Mouse (Mus musculus) liver, embryonic 13.5 days (tissue): ENCODE measurements at regions not wholly inside any gene's neighbourhood (a gene's known extent, or its start where the extent isn't known, plus 50 kb on each side); places are given as distances from the start of the nearest gene placed in this dataset.

Experiments used
- ATAC-seq: fragments of 200-750 bp; cut with Nextera tagmentation; 2 replicates; pipeline ENCODE4 v1.8.0; 2017; ENCODE audit warnings: low read depth, mild to moderate bottlenecking, moderate number of reproducible peaks, moderate library complexity
- DNase-seq: peaks from one replicate; pipeline ENCODE4 v3.0.0; 2022
- H3K27ac ChIP-seq: fragments of 300-500 bp; sonication (generic); 2 replicates; pipeline ENCODE4 v1.5.1; 2015; ENCODE audit warnings: moderate library complexity, mild to moderate bottlenecking, inconsistent platforms
- H3K27me3 ChIP-seq: fragments of 300-500 bp; sonication (generic); 2 replicates; pipeline ENCODE4 v1.6.1; 2015; ENCODE audit warnings: mild to moderate bottlenecking, inconsistent platforms
- H3K36me3 ChIP-seq: fragments of 300-500 bp; sonication (generic); 2 replicates; pipeline ENCODE4 v1.6.1; 2015; ENCODE audit warnings: mild to moderate bottlenecking, inconsistent platforms
- H3K4me1 ChIP-seq: fragments of 300-500 bp; sonication (generic); replicated peaks from 2 replicates; pipeline ENCODE4 v1.6.1; 2015; ENCODE audit warnings: inconsistent platforms
- H3K4me2 ChIP-seq: fragments of 300-500 bp; sonication (generic); 2 replicates; pipeline ENCODE4 v1.6.1; 2015; ENCODE audit warnings: inconsistent platforms, mild to moderate bottlenecking, moderate library complexity
- H3K4me3 ChIP-seq: fragments of 300-500 bp; sonication (generic); replicated peaks from 2 replicates; pipeline ENCODE4 v1.5.1; 2015; ENCODE audit warnings: mild to moderate bottlenecking, inconsistent platforms
- H3K9ac ChIP-seq: fragments of 300-500 bp; sonication (generic); 2 replicates; pipeline ENCODE4 v1.6.1; 2015; ENCODE audit warnings: mild to moderate bottlenecking, inconsistent platforms
- H3K9me3 ChIP-seq: fragments of 300-500 bp; sonication (generic); replicated peaks from 2 replicates; pipeline ENCODE4 v1.6.1; 2016; ENCODE audit warnings: inconsistent platforms
- WGBS: fragments of 180-500 bp; shearing (Covaris S2); methylation state at CpG from one replicate; pipeline ENCODE4 v1.1.7; 2015; ENCODE audit not compliant: insufficient replicate concordance; 5-methylcytosine and 5-hydroxymethylcytosine counted together

DNA sequence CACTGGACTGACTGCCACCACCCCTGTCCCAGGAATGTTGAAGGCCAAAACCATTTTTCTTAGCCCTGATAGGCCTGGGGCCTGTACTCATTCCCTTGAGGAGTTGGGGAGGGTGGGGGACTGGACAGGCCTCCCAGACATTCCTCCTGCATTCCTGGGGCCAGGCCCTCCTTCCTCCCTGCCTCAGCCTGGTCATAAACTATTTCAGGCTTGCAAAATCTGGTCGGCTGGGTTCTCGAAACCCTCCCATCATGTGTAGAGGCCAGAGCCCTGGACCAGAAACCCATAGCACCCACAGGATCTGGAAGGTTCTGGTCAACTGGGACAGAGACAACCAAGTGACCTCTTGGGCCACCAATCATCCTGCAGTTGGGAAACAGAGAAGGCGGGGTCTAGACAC, 87.2 kb downstream of the Vegfa start:
- DNase-seq: no peak
- no peaks in the 10 kb centered on the region for H3K27me3 ChIP-seq
- no peak overlapping the region for H3K27ac ChIP-seq
- ATAC-seq: no peak
- H3K4me1 ChIP-seq: peaks cover 8% of the 10 kb centered on the region
- no peak overlapping the region for H3K4me2 ChIP-seq
- H3K9me3 ChIP-seq: no peaks in the 10 kb centered on the region
- no peak overlapping the region for H3K4me3 ChIP-seq
- no peak overlapping the region for H3K9ac ChIP-seq
- WGBS: 62% methylated on average over 3 of the region's 3 CpGs
- H3K36me3 ChIP-seq: no peaks in the 10 kb centered on the region

DNA sequence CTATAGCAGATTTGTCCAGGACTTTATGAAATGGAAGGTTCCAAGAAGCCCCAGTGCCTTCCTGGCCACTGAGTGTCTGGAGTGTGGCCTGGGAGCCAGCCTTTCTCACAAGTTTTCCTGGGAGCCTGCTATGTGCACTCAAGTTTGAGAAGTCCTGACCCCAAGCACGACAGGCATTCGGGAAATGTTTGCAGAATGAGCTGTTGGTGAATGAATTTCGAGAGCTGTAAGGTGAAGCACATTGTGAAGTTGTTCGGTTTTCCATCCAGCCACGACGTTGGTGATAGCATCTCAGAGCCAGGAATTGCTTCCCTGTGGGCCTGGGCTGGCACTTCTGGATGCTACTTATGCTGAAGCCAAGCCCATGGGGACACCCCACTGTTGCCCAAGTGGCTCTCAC, 88.9 kb downstream of the Vegfa start:
- Histone ChIP-seq H3K27me3 (no peaks in the 10 kb centered on the region), H3K4me2 (no peak overlapping the region), H3K4me1 (peaks cover 4% of the 10 kb centered on the region), H3K9me3 (no peaks in the 10 kb centered on the region), H3K36me3 (no peaks in the 10 kb centered on the region), H3K27ac (no peak overlapping the region), H3K9ac (no peak overlapping the region), H3K4me3 (no peak overlapping the region)
- ATAC-seq (no peak), DNase-seq (no peak)
- WGBS: 58% methylated on average over 6 of the region's 6 CpGs

DNA sequence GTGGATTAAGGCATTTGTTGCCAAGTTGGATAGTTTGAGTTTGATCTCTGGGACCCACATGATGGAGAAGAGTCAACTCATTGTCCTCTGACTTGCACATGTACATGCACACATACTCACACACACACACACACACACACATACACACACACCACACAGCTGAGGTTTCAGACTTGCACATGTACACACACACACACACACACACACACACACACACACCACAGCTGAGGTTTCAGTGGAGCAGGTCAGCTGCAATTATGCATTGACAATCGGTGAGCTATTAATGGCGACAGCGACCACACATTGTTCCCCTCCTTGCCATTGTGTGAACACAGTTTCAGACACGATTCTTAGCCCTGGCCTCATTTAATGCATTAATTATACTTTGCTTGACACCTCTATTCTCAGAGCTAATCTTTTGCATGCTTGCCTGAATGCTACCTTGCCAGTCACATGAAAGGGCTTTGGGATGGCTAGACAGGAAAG, 90.2 kb downstream of the Vegfa start:
- no peaks in the 10 kb centered on the region for H3K27me3 ChIP-seq
- no peak overlapping the region for H3K4me2 ChIP-seq
- no peak for DNase-seq
- H3K27ac ChIP-seq: no peak overlapping the region
- H3K36me3 ChIP-seq: no peaks in the 10 kb centered on the region
- 70% methylated on average over 4 of the region's 4 CpGs for WGBS
- no peaks in the 10 kb centered on the region; the same call in 1 of the 2 replicates for H3K4me1 ChIP-seq
- no peak overlapping the region for H3K4me3 ChIP-seq
- H3K9me3 ChIP-seq: no peaks in the 10 kb centered on the region
- no peak overlapping the region for H3K9ac ChIP-seq
- ATAC-seq: no peak

DNA sequence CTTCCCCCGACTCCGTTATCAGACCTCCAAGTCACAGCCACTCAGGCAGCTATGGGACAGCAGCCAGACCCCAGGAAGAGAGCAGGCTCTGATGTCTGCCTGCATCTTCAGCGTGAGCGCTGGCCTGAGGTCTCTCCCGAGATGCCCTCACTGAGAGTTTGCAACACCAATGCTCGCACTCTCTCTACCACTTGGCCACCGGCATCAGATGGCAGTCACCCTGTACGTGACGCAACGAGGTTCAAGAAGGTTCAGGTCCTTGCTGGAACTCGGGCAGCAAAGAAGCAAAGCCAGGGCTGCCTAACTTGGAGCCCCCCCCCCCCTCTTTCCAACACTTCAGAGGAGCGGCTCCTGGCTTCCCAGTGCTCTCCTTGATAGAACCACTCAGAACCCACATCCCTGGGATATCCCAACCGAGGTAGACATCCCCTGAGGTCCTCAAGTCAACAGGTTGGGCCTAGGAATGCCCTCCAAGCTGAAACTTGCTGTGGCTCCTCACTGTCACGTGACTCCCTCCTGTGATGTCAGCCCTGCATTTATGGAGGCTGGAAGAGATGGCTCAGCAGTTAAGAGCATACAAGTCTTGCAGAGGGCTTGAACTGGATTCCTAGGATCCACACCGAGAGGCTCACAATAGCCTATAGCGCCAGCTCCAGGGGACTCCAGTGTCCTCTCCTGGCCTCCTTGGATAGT, 91.9 kb downstream of the Vegfa start:
- no peaks in the 10 kb centered on the region for H3K9me3 ChIP-seq
- ATAC-seq (no peak), DNase-seq (no peak)
- H3K27ac ChIP-seq: no peak overlapping the region
- no peaks in the 10 kb centered on the region; the same call in 1 of the 2 replicates for H3K4me1 ChIP-seq
- no peak overlapping the region for H3K9ac ChIP-seq
- no peaks in the 10 kb centered on the region for H3K27me3 ChIP-seq
- H3K4me3 ChIP-seq: no peak overlapping the region
- no peaks in the 10 kb centered on the region for H3K36me3 ChIP-seq
- WGBS: 61% methylated on average over 16 of the region's 16 CpGs
- H3K4me2 ChIP-seq: no peak overlapping the region

DNA sequence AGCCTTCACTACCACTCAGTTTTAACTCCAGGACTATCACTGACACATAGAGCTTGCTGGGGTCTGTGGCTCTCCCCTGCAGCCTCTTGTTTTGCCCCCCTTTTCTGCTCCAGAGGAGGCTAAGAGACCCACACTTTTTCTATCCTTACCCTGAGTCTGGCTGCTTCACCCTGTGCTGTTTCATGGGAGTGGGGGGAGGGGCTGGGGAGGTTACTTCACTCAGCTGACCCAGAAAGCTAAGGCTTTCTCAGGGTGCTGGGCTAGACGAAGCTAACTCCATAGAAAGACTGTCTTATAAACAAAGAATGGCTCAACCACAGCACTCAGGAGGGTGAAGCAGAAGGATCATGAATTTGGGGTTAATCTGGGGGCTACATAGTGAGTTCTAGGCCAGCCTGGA, 93.9 kb downstream of the Vegfa start:
- Histone ChIP-seq H3K9ac (no peak overlapping the region), H3K4me1 (peaks cover 6% of the 10 kb centered on the region; the same call in 1 of the 2 replicates), H3K27ac (no peak overlapping the region), H3K27me3 (no peaks in the 10 kb centered on the region), H3K4me3 (no peak overlapping the region), H3K4me2 (no peak overlapping the region), H3K9me3 (no peaks in the 10 kb centered on the region), H3K36me3 (no peaks in the 10 kb centered on the region)
- WGBS: 57% methylated on average over 1 of the region's 1 CpGs
- DNase-seq (no peak), ATAC-seq (no peak)

DNA sequence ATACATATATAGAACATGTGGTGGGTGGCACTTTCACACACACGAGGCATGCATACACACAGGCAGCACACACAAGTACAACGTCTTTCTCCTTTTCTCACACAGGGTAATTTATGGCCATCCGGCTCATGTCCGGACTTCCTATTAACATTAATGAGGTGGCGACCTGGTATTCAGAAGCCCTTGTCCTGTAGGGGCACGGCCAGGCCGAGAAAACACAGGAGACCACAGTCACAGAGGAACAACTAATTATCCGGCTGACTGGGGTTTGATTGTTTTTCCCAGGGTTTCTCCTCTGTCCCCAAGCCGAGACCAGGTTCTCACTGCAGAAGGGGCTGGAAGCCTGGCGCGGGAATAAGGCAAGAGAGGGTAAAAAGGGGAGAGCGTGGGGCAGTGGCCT, 95.6 kb downstream of the Vegfa start:
- no peaks in the 10 kb centered on the region for H3K36me3 ChIP-seq
- ATAC-seq: no peak
- no peak overlapping the region for H3K9ac ChIP-seq
- no peak overlapping the region for H3K27ac ChIP-seq
- no peak for DNase-seq
- H3K4me3 ChIP-seq: no peak overlapping the region
- WGBS: 55% methylated on average over 12 of the region's 12 CpGs
- H3K27me3 ChIP-seq: no peaks in the 10 kb centered on the region
- H3K9me3 ChIP-seq: no peaks in the 10 kb centered on the region
- H3K4me2 ChIP-seq: no peak overlapping the region
- H3K4me1 ChIP-seq: peaks cover 6% of the 10 kb centered on the region; the same call in 1 of the 2 replicates

DNA sequence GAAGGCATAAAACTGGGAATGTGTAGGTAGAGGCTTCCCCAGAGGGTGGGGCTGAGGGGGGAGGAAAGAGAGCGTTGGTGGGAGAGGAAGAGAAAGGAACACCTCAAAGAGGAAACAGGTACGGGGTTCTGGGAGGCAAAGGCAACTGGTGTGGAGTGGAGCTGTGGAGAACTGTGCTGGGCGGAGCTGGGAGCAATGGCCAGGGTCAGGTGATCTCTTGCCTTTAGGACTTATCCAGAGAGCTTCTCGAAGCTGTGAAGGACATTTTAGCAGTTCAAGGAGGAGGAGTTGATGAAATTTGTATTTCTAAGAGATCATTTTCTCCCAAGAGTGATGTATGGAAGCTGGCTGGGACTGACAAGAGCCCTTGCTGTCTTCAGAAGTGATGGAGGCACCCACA, 96.9 kb downstream of the Vegfa start:
- Histone ChIP-seq H3K4me1 (peaks cover 6% of the 10 kb centered on the region; the same call in 1 of the 2 replicates), H3K36me3 (no peaks in the 10 kb centered on the region)
- 40% methylated on average over 4 of the region's 4 CpGs for WGBS

DNA sequence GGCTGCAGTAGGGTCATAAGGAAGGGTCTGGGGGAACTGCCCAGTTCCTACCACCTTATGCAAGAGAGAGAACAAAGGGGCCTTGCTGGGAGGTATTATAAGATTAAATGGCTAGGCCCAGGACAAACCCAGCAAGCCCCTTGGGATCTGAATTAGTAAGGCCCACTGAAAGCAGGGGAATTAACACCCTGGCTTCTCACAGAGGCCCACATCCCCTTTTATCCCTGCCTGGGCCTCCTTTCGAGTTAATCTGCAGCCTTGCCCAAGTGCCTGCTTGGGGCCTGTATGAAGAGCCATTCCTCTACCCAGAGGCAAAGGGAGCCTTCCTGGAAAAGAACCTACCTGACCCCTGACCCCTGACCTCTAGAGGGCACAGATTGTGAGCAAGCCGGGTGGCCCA, 98.2 kb downstream of the Vegfa start:
- Histone ChIP-seq H3K4me2 (no peak overlapping the region), H3K4me3 (no peak overlapping the region), H3K27ac (no peak overlapping the region), H3K9ac (no peak overlapping the region), H3K27me3 (no peaks in the 10 kb centered on the region), H3K9me3 (no peaks in the 10 kb centered on the region), H3K4me1 (peaks cover 6% of the 10 kb centered on the region; the same call in 1 of the 2 replicates), H3K36me3 (no peaks in the 10 kb centered on the region)
- DNase-seq (no peak), ATAC-seq (no peak)
- WGBS: 51% methylated on average over 2 of the region's 2 CpGs

More for the DNA sequence above, 96.9 kb downstream of the Vegfa start:
- Histone ChIP-seq H3K27me3 (no peaks in the 10 kb centered on the region), H3K9me3 (no peaks in the 10 kb centered on the region), H3K4me2 (no peak overlapping the region), H3K27ac (no peak overlapping the region), H3K4me3 (no peak overlapping the region), H3K9ac (no peak overlapping the region)
- ATAC-seq: no peak
- DNase-seq: no peak

DNA sequence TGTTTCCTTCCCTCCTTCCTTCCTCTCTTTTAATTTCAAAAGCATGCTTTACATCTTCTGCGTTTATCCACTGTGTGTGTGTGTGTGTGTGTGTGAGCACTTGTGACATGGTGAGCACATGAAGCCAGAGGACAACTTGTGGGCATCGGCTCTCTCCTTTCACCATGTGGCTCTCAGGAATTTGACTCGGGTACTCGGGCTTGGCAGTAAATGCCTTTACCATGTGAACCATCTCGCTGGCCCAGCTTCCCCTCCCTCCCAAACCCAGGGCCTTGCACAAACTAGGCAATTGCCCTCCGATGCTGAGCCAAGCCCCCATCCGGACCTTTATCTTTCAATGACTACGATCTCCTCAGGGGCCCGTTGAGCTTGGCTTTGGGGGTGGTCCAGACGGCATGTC, 99.1 kb downstream of the Vegfa start:
- no peak for DNase-seq
- no peak overlapping the region for H3K27ac ChIP-seq

DNA sequence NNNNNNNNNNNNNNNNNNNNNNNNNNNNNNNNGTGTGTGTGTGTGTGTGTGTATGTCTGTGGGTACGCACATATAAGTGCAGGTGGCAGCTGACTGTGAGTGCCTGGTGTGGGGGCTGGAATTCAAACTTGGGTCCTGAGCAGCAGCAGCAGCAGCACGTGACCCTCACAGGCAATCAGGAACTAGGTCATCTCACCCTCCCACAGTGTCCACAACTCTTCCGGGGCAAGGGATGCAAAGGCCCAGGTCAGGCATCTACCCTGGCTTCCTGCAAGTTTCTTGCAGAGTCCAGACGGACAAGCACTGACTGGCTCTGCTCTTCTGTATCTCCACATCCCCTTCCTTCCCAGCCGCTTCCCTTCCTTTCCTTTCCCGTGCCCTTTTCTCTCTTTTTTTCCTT, 99.6 kb downstream of the Vegfa start:
- no peak for ATAC-seq
- 51% methylated on average over 6 of the region's 6 CpGs for WGBS

More for the DNA sequence above, 99.1 kb downstream of the Vegfa start:
- Histone ChIP-seq H3K4me2 (no peak overlapping the region), H3K9me3 (no peaks in the 10 kb centered on the region), H3K4me3 (no peak overlapping the region), H3K27me3 (no peaks in the 10 kb centered on the region), H3K4me1 (peaks cover 6% of the 10 kb centered on the region; the same call in 1 of the 2 replicates), H3K36me3 (no peaks in the 10 kb centered on the region), H3K9ac (no peak overlapping the region)
- ATAC-seq: no peak
- WGBS: 56% methylated on average over 10 of the region's 10 CpGs

DNA sequence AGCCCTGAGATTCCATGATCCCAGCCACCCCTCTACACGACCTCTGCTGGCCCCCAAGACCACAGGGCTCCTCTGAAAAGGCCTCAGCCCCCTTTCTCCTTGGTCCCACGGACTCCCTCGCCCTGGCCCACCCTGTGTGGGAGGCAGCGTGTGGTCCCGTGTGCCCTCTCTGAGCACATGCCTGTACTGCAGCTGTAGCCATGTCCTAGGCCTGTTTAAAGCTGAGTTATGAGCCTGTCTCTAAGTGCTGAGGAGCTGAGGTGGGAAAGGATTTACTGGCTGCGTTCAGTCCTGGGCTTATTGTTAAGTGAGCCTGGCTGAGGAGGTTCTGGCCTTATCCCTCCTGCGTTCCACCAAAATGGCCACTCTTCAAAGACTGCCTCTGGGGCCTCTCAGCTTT, 102.6 kb downstream of the Vegfa start:
- H3K9ac ChIP-seq: no peak overlapping the region
- ATAC-seq: no peak
- WGBS: 56% methylated on average over 7 of the region's 7 CpGs

More for the DNA sequence above, 99.6 kb downstream of the Vegfa start:
- Histone ChIP-seq H3K4me3 (no peak overlapping the region), H3K36me3 (no peaks in the 10 kb centered on the region), H3K4me1 (peaks cover 6% of the 10 kb centered on the region; the same call in 1 of the 2 replicates), H3K9ac (no peak overlapping the region), H3K27ac (no peak overlapping the region), H3K4me2 (no peak overlapping the region), H3K27me3 (no peaks in the 10 kb centered on the region), H3K9me3 (no peaks in the 10 kb centered on the region)
- no peak for DNase-seq

DNA sequence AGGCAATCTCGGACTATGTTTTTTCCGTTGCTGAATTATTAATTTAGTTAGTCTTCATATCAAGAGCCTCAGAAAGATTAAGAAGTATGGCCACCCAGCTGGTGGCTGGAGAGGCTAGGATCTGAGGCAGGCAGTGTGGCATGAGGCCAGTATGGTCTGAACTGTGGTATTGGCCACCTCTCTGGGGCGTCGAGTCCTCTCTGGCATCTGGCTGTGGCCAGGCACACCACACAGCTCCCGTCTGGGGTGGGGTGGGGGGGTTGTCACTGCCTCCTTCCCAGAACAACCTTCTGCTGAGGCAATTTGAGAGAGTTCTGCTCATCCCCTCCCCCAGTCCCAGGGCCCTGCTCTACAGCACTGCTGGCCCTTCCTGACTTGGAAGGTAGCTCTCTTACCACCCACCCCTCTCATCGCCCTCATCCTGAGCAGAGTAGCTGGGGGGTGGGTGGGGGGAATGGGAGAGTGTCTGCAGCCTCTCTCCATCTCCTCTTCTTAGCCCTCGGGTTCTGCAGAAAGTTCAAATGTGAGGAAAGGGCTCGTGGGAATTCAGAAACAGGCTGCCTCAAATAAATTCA, 103.2 kb downstream of the Vegfa start:
- no peak overlapping the region for H3K4me2 ChIP-seq
- no peak overlapping the region for H3K27ac ChIP-seq
- peaks cover 4% of the 10 kb centered on the region; the same call in 1 of the 2 replicates for H3K4me1 ChIP-seq
- H3K4me3 ChIP-seq: no peak overlapping the region
- H3K36me3 ChIP-seq: no peaks in the 10 kb centered on the region
- no peaks in the 10 kb centered on the region for H3K27me3 ChIP-seq
- H3K9me3 ChIP-seq: no peaks in the 10 kb centered on the region
- ATAC-seq (no peak), DNase-seq (no peak)
- H3K9ac ChIP-seq: no peak overlapping the region
- 55% methylated on average over 8 of the region's 8 CpGs for WGBS

More for the DNA sequence above, 102.6 kb downstream of the Vegfa start:
- DNase-seq: no peak
- Histone ChIP-seq H3K36me3 (no peaks in the 10 kb centered on the region), H3K4me1 (peaks cover 6% of the 10 kb centered on the region; the same call in 1 of the 2 replicates), H3K4me3 (no peak overlapping the region), H3K27me3 (no peaks in the 10 kb centered on the region), H3K27ac (no peak overlapping the region), H3K9me3 (no peaks in the 10 kb centered on the region), H3K4me2 (no peak overlapping the region)
